Mouse (Mus musculus): ENCODE results near the gene Gpr15.

Gpr15 gene

DNA sequence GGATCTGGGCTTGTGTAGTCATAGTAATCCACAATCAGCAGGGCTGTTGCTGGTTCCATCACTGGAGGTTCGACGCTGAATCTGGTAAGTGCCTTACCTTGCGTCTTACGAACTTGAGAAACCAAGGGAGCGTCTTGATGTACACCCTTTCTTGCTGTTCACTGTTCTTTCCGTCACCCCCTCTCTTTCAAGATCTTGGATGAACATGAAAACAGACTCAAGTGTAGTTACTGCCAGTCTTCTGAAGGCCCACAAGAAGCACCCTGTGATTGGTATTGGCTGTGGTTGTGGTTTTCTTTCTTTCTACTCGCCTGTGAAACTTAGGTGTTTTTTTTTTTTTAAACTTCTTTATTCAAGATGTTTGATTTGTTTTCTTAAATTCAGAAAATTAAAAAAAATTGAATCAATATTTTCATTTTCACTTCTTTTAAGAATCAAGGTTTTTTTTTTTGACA, at the start of gene Gpr15:
TSS of gene Gpr15 (minus strand) at position 405 of the 455 bp plus-strand sequence.
- no peak for DNase-seq

DNA sequence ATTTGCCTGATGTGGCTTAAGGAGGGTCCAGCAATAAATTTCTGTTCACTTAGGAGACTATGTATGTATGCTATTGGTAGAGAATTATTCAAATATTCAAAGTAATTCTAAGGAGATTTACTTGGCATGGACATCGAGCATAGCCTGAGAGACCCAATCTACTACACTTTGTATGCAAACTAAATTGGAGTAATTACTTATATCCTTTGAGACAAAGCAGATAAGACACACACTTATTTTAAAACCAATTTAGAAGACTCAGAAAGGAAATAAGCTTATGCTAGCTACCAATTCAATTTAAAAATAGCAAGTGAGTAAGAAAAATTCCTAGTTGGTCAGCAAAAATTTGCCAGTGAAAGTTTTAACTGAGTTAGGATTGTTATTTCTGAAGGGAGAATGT, 44.2 kb upstream of the Gpr15 start, which contains the start of gene Olfr172:
TSS of gene Olfr172 (minus strand) at position 101 of the 400 bp plus-strand sequence.
- no peak for DNase-seq

DNA sequence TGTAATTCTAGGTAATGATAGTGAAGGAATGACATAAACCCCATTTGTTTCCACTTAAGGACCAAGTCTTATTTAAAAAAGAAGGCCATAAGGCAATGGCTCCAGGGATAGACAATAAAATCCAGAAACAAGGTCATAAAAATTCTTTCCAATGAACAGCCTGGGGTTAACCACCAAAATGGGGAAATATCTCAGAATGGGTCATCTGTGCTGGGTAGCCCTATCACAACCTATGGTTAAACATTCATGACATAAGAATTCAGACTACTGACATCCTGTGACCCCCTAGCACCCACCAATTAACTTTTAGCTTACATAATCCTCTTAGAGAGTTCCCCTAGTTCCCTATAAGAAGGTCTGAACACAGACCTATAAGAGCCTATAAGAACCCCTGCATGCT, 37.3 kb upstream of the Gpr15 start:
- no peak for DNase-seq

DNA sequence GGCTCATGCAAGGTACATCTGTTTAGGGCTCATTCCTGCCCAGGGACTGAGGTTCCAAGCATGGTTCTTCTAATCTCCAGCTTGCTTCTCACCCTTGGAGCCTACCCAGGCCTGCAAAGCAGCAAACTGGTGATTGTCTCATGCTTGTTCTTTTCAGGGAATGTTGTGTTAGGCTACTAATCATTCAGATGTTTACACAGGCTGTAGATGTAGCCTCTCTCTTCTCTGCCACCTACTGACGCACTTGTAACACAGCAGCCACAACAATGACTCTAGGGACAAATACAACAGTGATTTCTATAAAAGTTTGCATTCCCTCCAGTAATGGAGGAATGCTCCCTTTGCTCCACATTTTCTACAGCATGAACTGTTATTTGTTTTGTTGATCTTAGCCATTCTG, 32.4 kb upstream of the Gpr15 start:
- no peak for DNase-seq

DNA sequence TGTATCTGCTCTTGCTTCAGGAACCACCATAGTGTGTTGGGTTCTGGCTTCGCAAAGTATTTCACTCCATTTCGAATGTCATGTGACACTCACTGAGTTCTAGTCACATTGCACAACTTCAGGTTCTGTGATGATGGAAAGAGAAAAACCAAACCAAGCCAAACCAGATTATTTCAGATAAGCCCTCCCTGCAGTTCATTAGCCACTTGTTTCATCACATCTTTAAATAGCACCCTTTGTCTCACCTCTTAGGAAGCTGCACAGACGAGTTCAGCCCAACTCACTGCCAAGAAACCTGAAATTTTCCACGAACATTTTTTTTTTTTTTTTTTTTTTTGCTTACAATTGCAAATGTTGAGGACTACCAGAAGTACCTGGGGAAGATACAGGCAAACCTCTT, 27.8 kb upstream of the Gpr15 start:
- DNase-seq: no peak

DNA sequence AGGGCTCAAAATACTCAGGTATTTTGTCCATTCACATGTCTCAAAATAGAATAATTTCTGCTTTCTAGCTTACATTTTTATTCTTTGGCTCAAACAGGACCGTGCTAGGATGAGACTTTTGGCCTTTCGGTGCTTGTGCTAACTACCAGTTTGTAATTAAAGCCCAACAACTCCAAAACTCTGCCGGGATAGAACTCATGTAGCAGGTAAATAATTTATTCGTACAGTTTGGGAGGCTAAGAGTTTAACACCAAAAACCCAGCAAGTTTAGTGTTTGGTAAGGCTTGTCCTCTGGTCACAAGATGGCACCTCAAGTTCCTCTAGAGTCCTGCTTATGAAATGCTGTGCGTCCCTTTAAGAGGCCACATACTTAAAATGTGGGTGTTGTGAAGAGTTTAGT, 21.9 kb upstream of the Gpr15 start:
- DNase-seq: peak in 1 of 2 experiments; percentile 9

DNA sequence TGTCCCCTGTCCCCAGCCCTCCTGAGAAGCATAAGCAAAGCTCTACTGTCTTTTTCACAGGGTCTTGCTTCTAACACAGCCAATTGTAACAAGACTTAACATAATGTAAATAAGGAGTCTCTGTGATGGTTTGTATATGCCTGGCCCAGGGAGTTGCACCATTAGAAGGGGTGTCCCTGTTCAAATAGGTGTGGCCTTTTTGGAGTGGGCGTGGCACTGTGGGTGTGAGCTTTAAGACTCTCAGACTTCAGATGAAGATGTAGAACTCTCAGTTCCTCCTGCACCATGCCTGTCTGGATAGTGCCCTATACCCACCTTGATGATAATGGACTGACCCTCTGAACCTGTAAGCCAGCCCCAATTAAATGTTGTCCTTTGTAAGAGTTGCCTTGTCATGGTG, 19.9 kb upstream of the Gpr15 start:
- no peak for DNase-seq

DNA sequence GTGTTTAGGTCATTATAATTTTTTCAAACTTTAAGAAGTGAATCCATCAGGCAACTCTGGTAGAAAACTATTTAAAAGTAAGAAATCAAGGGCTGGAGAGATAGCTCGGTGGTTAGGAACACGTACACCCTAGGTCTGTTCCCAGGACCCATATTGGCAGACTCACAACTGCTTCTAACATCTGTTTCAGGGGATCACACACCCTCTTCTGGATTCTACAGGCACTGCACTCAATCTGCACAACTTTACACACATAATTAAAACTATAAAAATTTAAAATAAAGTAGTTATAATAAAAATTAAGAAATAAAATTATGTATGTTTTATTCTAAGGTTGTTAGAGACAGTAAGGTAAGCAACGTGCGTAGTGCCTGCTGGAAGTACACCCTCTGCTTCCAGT, 19.3 kb upstream of the Gpr15 start:
- DNase-seq: no peak

DNA sequence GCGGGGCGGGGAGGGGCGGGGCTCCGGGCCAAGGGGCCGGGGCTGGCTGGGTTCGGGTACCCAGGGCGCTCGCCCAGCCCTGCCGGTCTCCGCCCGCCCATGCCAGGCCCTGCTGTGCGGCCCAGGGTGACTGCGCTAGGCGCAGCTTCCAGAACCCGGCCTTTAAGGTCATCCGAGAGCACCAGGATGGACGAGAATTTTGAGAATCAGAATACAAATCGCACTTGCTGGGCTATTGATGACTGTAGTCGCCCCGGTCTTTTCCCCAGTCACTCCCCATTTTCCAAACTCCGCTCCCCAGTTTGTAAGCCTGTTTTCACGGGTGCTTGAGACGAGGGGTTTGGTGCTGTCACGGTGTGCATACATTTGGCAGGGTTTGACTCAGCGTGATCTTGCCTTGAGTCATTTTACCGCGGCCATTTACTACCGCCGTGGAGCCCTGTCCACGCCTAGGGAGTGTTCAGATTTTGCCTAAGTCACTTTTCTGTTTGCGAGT, 9.4 kb upstream of the Gpr15 start:
- no peak for DNase-seq

DNA sequence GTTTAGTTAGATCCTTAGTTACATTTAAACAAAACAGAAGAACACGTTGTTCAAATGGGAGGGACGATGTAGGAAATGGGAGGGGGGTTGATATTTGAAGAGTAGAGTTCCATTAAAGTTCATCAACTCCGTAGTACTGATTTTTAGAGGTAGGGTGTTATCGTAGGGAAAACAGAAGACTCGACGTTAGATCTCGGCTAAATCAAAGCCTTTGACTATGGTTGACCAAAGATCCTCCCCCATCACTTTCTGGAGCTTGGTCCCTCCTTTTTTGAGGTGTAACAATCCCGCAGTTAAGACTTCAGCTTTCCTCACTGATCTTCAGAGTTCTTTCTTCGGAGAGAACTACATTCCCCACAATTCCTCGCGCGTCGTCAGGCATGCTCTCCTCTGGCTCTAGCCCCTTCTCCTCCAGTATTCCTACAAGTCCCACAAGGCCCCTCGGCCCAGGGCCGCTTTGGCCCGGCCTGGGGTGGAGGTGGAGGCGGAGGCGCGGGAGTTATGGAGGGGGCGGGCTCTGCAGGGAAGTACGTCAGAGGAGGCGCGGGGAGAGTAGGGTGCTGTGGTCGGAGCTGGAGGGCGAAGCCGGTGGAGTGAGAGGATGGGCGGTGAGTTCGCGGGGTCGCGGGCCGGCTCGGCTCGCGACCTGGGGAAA, 8.7 kb upstream of the Gpr15 start, which contains the start of gene Cldnd1:
TSS of gene Cldnd1 (plus strand) at position 434 of the 655 bp plus-strand sequence.
- peak; percentile 94 to 96 for DNase-seq

DNA sequence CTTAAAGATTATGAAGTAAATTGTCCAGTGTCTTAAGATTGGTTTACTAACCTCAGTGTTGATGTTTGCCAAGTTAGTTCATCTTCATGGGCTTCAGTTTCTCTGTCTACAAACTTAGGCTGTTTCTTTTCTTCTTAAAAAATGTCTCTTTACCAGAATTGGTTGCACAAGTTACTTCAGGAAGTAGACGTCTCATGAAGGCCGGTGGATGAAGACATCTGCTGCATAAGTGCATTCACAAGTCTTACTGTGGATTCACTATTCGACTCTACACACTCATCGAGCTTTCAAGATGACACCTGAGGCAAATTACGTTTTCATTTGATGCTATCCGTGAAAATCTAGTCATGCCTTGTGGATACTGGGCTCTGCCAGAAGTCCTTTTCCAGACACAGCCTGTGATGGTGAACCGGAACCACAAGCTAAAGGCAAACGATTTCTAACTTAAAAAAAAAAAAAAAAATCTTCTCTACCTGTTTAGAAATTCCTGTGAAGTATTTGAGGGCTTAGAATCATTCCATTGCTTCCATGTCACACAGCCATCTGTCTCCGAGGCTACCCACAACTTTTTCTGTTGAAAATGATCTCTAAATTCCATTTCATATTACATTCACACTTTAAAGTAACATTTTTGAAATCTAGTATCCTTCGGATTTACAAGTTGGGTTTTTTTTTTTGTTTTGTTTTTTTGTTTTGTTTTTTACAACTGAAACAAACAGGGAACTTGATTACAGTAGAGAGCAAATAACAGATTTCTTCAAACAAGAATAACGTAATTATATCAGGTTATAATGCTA, 8.0 kb upstream of the Gpr15 start:
- DNase-seq: no peak

DNA sequence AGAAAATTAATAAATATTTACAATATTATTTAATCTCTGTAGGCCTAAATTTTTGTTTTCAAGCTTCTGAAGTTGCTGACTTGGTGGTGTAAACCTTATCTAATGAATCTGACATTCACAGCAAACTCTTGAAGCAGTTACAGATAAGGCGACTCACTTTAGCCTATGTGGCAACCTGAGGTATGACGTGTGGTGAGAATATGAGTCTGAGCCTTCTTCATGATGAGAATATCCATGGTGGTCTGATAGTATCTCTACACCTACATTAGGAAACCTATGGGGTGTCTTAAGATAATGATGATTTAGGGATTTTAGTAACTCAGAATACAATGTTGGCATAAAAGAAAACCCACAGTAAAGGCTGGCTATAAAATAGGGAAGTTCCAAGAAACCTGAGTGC, 3.4 kb upstream of the Gpr15 start:
- no peak for DNase-seq

DNA sequence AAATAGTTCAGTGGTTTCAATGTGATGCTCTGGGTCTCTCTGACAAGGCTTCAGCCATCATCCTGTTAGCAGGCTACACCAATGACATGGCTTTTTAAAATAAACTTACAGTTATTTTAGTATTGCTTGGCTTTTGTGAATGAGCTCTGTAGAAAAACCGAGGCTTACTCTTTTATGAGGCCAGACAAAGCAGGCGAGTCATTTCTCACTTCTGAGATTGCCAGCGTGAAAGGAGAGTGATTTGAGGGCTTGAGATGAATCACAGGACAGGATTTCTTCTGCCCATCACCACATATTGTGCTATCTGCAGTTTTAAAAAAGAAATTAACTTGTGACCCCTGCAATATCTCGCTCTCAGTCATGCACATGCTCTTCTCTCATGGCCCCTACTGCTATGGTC, 3.9 kb downstream of the Gpr15 start:
- DNase-seq: no peak

DNA sequence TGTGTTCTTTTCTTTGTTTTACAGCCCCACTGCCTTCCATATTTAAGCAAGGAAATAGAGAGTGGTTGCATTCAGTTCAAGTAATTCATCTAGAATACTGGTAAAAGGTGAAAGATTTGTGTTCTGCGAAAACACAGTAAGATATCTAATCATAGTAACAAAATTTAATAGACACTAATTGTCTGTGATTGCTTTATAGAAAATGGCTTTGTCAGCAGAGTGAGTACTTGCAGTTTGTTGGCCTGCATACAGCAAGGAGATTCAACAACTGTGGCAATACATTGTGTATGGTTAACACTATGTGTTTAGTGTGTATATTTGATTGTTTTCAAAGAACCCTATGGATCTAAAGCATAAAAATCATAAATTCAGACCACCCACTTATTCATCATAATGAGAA, 5.7 kb downstream of the Gpr15 start:
- no peak for DNase-seq

DNA sequence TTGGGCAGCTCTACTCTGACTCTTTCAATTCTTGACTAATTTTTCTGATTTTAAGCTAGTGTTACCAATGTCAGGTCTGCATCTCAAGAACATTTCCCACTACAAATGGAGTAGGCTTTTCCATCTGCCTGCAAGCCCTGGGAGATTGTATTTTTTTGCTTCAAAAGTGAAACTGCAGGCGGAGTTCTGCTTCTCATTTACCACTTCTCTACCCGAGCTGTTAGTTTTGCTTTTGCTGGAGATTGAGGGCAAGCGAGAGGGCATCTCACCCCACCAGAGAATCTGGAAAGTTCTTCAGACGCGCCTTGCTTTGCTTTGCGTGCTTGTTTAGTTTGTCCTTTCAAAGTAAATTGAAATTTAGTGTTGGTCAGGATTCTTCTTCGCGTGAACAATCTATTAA, 6.6 kb downstream of the Gpr15 start:
- no peak for DNase-seq

DNA sequence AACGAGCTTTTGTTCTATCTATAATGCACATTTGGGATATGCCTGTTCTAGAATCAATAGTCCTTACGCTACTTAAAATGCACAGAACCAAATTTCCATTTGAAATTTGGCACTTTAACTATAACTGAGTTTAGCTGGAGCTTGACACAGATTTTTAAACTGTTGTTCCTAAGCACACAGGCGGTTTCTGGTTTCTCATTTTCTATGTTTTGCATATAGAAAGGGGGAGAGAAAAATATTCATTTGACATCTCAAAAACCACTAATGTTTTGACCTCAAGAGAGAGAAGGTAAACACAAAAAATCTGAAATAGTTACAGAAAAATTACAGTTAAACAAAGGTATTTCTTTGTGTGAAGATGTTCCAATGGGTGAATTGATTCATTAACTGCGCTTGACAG, 9.3 kb downstream of the Gpr15 start:
- no peak for DNase-seq

DNA sequence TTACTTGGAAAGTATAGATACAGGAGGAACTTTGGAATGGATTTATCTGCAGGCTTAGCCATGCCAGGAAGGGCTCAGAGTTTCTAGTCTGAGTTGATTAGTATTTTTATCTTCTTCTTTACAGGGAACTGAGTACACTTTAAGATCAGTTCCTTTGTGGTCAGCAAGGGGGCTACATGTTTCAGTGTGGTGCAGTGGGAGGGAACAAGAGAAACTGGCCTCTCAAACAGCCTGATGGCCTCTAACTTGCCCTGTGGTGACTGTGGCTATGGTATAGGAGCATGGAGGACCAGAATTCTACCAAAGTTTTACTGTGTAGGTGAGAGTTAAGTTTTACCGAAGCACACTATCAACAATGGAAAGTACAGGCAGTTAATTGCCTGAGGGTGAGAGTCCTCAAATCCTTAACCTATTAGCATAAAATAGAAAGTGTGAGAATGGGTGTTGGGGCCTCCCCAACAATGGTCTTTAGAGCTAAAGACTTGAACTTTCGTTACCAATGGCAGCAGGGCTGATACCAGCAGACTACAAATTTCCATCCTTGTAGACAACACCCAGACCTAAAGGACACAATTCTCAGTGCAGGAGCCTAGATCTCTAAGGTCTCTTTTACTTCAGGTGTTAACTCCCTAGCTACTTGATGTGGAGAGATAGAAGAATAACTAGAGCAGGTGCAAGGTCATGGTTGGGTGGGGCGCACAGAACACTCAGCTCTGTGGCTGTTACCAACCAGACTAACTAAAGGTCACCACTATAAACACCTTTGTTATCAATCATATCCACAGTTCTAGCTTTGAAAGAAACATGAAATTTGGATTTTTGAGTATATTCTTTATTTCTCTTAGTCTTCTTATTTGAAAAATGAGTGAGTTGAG, 10.0 kb downstream of the Gpr15 start:
- no peak for DNase-seq

DNA sequence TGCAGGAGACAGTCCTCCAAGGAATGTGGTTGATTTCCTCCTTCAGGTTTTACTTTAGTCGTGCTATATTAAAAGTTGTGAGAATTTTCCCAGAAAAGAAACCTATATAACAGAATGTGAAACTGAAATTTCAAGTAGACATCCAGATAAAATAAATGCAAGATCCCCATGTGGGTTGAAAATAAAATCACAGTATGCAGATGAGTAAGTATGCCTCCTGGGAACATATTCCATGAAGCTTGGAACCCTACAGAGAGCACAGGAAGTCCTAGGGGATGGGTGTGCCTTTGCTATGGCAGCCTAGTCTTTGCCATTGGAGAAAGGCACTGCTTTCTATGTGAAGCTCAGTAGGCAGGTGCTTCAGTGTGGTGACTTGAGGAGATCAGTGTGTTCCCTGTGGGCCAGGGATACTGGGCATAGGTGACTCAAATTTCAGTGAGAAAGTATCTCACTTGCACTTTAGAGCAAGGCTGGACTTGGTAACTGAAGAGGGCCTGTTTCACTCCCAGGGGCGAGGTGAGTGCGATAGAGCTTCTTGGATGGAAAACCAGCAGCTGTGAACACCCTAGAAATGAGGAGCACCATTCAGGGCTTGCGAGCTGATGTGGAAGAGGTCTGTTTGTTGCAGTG, 11.5 kb downstream of the Gpr15 start:
- DNase-seq: no peak

DNA sequence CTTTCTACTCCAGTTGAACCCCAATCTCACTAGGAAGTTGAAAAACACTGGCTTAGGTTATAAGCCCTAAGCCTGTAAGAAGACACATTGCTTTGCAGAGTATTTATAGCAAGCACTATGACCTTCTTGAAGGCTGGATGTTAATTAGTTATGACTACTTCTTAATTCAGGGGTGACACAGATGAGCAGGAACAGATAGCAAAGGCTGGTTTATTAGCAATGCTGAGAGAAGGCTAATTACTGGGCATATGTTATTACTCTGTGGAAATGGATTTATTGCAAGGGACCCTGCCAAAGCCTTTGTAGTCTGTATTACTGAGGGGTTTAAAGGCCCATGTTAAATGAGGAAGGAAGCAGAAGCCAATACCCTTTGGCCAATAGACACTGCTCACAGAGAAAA, 13.9 kb downstream of the Gpr15 start:
- no peak for DNase-seq

DNA sequence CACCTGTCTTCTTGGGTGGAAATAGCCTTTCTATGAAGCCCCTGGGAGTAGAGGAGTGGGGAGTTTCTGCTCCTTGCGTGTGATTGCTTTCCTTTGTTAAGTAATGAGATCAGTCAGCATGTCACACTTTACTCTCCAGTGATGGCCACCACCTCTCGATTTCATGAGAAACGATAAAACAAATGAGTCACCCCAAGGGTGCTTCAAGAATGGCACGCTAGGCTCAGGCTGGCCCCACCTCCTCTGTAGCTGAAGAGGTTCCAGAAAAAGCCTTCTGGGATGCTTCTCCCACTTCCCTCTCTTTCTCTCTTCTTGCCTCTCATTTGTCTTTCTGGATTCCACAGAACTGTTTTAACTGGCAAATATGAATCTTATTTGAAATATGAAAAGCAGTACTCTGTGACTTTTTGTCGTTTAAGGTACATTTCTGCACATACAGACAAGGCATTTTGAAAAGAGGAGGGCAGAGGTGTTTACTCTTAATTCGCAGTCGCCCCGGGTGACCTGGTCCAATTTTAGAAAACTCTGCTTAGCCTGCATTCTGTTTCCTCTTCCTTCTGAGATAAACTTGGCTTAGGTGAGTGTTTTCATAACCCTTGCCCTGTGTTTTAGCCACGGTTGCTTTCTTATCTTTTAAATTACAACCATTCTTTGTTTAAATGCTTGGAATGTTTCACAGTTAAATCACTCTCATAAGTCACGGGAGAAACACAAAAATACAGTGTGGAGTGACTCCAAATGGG, 15.3 kb downstream of the Gpr15 start:
- peak; percentile 27 to 43 for DNase-seq

DNA sequence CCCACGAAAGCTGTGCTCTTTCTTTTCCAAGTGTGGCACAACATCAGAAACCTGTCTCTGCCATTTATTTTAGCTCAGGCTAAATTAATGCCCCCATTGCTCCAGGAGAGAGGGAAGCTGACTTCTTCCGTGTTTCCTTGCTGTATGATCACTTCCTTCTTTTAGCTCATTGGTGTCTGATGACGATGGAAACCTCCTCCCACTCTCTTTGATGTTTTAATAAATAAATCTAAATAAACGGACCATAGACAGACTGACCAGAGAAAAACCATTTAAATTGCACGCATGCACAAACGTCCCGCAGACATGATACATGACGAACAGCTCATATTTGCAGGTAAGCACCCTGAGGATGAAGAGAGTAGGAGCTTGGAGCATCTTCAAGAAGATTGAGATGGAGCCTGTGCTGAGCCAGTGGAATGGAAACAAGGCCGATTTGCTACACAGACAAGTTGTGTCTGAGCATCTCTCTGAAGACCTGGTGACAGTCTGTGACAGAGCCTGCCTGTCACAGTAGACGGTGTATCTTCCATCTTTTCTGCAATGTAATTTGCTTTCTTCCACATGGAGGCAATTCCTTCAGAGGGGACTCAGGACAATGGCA, 16.4 kb downstream of the Gpr15 start:
- no peak for DNase-seq

DNA sequence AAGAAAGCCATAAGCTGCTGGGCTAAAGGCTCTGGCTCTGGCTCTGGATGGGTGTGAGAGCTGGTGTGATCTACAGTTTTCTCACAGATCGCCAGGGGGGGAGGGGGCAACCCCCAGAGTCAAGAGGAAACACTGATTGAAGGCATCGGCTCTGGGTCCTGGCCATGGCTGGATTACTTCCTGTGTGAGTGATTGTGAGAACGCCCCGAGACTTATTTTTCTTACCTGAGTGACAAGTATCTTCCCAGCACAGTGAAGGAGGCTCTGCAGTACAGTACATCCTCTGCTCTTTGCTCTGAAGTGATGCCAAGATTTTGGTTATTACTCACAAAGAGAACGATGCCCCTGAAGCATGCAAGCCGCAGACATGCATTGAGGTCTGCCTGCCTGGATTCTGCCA, 17.1 kb downstream of the Gpr15 start:
- DNase-seq: no peak

All from kidney, adult 8-10 months (tissue).